9 mouse cellular contexts compared by ENCODE assay signal in the genomic region with DNA sequence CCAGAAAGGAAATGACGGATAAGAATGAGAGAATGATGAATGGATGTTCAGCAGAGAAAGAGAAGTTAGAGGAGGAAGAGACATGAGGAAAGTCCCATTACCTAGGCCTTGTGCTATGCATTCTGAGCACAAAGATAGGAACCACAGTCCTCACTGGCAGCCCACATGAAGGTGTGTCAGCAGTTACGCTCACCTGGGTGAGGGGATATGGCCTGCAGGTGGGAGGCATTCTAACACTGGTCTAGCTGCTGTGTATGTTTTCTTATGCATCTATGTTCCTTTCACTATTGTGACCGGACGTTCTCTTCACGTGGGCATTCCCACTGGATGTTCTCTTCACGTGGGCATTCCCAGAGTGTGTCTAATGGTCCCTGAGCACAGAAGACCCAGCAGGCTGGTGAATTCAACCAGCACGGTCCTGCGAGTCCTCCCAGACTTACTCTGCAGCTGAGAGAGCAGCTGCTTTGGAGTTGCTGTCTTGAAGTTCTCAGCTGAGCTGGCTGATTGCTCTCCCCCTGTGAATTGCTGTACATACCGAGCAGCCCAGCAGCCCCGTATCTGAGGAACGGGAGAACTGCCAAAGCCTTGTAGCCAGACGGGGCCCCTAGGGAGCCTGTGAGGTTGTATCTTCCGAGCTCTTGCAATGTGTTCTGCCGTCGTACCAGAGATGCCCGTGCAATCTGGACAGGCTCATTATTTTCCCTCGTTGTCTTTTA.
DNase-seq lines count a peak whose midpoint lies in the region; ATAC-seq lines count a peak whose summit lies in the region.
"Had no signal": no experiment of that assay in that cellular context is flagged by ENCODE, and none has a peak within 500 bp of the region (broad histone marks: within the 10 kb centered on the region; RNA-seq: fewer than 3 reads in every experiment).

No protein-coding gene starts in this region.

- H3K9me3 ChIP-seq in kidney, embryonic 14.5 days (ENCODE audit: control insufficient read depth, low read length), result no peaks in the 10 kb centered on the region
- H3K9me3 ChIP-seq in forebrain, embryonic 13.5 days (replicated peaks), result no peaks in the 10 kb centered on the region

- H3K4me2 ChIP-seq in kidney, embryonic 14.5 days (replicated peaks; ENCODE audit: low read depth, low read length), result no peak overlapping the region
- H3K4me2 ChIP-seq in forebrain, embryonic 13.5 days, result peak overlapping the region; percentile 7; the same call in 1 of the 2 replicates

- intact Hi-C loops in left cerebral cortex, postnatal 14 days (cut with DNase I), result no loop called here

- no peaks in the 10 kb centered on the region for H3K4me1 ChIP-seq in kidney, embryonic 14.5 days (ENCODE audit: control insufficient read depth, insufficient read depth, low read length)
- peaks cover 31% of the 10 kb centered on the region for H3K4me1 ChIP-seq in forebrain, embryonic 13.5 days

- no peaks in the 10 kb centered on the region for H3K27me3 ChIP-seq in kidney, embryonic 14.5 days (ENCODE audit: control insufficient read depth, insufficient read depth, low read length)
- H3K27me3 ChIP-seq in forebrain, embryonic 13.5 days, result no peaks in the 10 kb centered on the region

- DNase-seq in kidney, adult 8-10 months, result no peak
- peak; percentile 32 to 58 for DNase-seq in left cerebral cortex, postnatal 14 days (ENCODE audit: low spot score in 2 of 2)
- no peak for DNase-seq in embryo, embryonic 10 days (ENCODE audit: low spot score)
- DNase-seq in spleen, adult 12 weeks (ENCODE audit: low spot score), result no peak

- no peak overlapping the region for H3K4me3 ChIP-seq in kidney, embryonic 14.5 days (ENCODE audit: low read length)
- H3K4me3 ChIP-seq in forebrain, embryonic 13.5 days, result no peak overlapping the region

- no peak overlapping the region for H3K27ac ChIP-seq in kidney, embryonic 14.5 days (ENCODE audit: low read depth, low read length)
- H3K27ac ChIP-seq in forebrain, embryonic 13.5 days, result peak overlapping the region; percentile 74
- H3K27ac ChIP-seq: liver, embryonic 14.5 days had no signal

- H3K9ac ChIP-seq in kidney, embryonic 14.5 days (ENCODE audit: low read depth, low read length), result no peak overlapping the region
- no peak overlapping the region for H3K9ac ChIP-seq in forebrain, embryonic 13.5 days
- H3K9ac ChIP-seq: liver, embryonic 14.5 days had no signal

- H3K36me3 ChIP-seq in kidney, embryonic 14.5 days (ENCODE audit: control insufficient read depth, insufficient read depth, low read length), result no peaks in the 10 kb centered on the region
- H3K36me3 ChIP-seq in forebrain, embryonic 13.5 days (ENCODE audit: poor library complexity, severe bottlenecking), result no peaks in the 10 kb centered on the region

- WGBS in kidney, embryonic 14.5 days, result 48% methylated on average over 17 of the region's 17 CpGs
- 56% methylated on average over 17 of the region's 17 CpGs for WGBS in forebrain, embryonic 13.5 days

- 0 out of 2 replicates have a peak, but pooled peaks have one; percentile 55 for ATAC-seq in kidney, embryonic 14.5 days (ENCODE audit: low FRiP score, low TSS enrichment)
- peak; percentile 74 for ATAC-seq in cerebellum, adult (ENCODE audit: insufficient number of reproducible peaks, low FRiP score, low TSS enrichment)
- peak; percentile 87 for ATAC-seq in forebrain, embryonic 13.5 days
- ATAC-seq in activated CD4-positive, CD25-positive, alpha-beta regulatory T cell, adult 4 months, result no peak

Comparison
In these comparisons a context has a peak if more than half of its experiments do, and no peak if none do; other contexts are left out.
1. DNase-seq: peak in left cerebral cortex, postnatal 14 days (2 of 2); none in kidney, adult 8-10 months (0 of 2), embryo, embryonic 10 days (single experiment) and spleen, adult 12 weeks (single experiment).